Mouse (Mus musculus) midbrain, embryonic 13.5 days (tissue): ENCODE measurements at regions not wholly inside any gene's neighbourhood (a gene's known extent, or its start where the extent isn't known, plus 50 kb on each side); places are given as distances from the start of the nearest gene placed in this dataset.
"Not testable (repeated sequence)": the region's sequence is repeated elsewhere in the genome, so short reads cannot be mapped to it uniquely, and the experiment has no call there.

Source experiments
- ATAC-seq: fragments of 200-750 bp; cut with Nextera tagmentation; 2 replicates; pipeline ENCODE4 v1.8.0; 2017; ENCODE audit warnings: mild to moderate bottlenecking, moderate TSS enrichment, moderate library complexity
- H3K27ac ChIP-seq: fragments of 300-500 bp; sonication (generic); 2 replicates; pipeline ENCODE4 v1.5.1; 2015; ENCODE audit warnings: inconsistent platforms, mild to moderate bottlenecking, moderate library complexity
- H3K27me3 ChIP-seq: fragments of 300-500 bp; sonication (generic); 2 replicates; pipeline ENCODE4 v1.6.1; 2015; ENCODE audit warnings: mild to moderate bottlenecking, inconsistent platforms
- H3K36me3 ChIP-seq: fragments of 300-500 bp; sonication (generic); 2 replicates; pipeline ENCODE4 v1.6.1; 2015; ENCODE audit warnings: mild to moderate bottlenecking, inconsistent platforms
- H3K4me1 ChIP-seq: fragments of 300-500 bp; sonication (generic); replicated peaks from 2 replicates; pipeline ENCODE4 v1.6.1; 2015; ENCODE audit warnings: inconsistent platforms
- H3K4me2 ChIP-seq: fragments of 300-500 bp; sonication (generic); replicated peaks from 2 replicates; pipeline ENCODE4 v1.6.1; 2015; ENCODE audit warnings: moderate library complexity, mild to moderate bottlenecking, inconsistent platforms
- H3K4me3 ChIP-seq: fragments of 300-500 bp; sonication (generic); replicated peaks from 2 replicates; pipeline ENCODE4 v1.5.1; 2015; ENCODE audit warnings: mild to moderate bottlenecking, inconsistent platforms
- H3K9ac ChIP-seq: fragments of 300-500 bp; sonication (generic); replicated peaks from 2 replicates; pipeline ENCODE4 v1.6.1; 2015; ENCODE audit warnings: mild to moderate bottlenecking, inconsistent platforms
- H3K9me3 ChIP-seq: fragments of 300-500 bp; sonication (generic); 2 replicates; pipeline ENCODE4 v1.6.1; 2016; ENCODE audit warnings: mild to moderate bottlenecking, inconsistent platforms
- WGBS: fragments of 180-500 bp; shearing (Covaris S2); methylation state at CpG from one replicate; pipeline ENCODE4 v1.1.7; 2015; 5-methylcytosine and 5-hydroxymethylcytosine counted together

DNA sequence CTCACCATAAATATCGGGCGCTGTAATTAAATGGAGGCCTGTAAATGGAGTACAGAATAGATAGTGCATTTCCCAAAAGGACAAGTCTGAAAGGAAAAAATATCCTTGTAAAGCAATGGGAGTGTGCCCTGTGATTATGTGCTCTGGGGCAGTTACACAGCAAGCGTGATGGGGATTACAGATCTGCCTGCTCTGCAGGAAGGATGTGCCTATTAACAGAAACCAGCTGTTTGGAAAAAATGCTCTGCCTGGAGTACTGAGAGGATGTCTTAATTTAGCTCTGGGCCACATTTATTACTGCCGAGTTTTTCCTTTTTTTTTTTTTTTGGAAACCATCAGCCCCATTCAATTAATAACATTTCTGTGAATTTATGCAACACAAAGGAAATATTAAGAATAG lies 344.9 kb upstream of the Tpk1 start:
- no peak overlapping the region for H3K27ac ChIP-seq
- no peaks in the 10 kb centered on the region for H3K4me1 ChIP-seq
- 0 out of 2 replicates have a peak, but pooled peaks have one; percentile 24 for ATAC-seq

GRCm38 (mm10) chr6:44007196-44007595 lies 341.1 kb upstream of the Tpk1 start:
- not testable (repeated sequence) for H3K4me2 ChIP-seq, H3K9me3 ChIP-seq, H3K36me3 ChIP-seq, H3K9ac ChIP-seq, H3K27ac ChIP-seq, H3K4me3 ChIP-seq, H3K27me3 ChIP-seq, H3K4me1 ChIP-seq, ATAC-seq

More for the DNA sequence above, 344.9 kb upstream of the Tpk1 start:
- Histone ChIP-seq H3K27me3 (no peaks in the 10 kb centered on the region), H3K9ac (no peak overlapping the region), H3K36me3 (no peaks in the 10 kb centered on the region), H3K4me2 (no peak overlapping the region), H3K9me3 (no peaks in the 10 kb centered on the region), H3K4me3 (no peak overlapping the region)
- WGBS = 69% methylated on average over 4 of the region's 4 CpGs
